Mouse (Mus musculus) lung, embryonic 16.5 days (tissue): ENCODE results near the gene Ppip5k1. TPM values are rescaled to one million over a fixed set of nuclear protein-coding genes. Genes with fewer than 3 reads are reported as not detected.

Experiments
- ATAC-seq: fragments of 200-750 bp; cut with Nextera tagmentation; 2 replicates; pipeline ENCODE4 v1.8.0; 2017; ENCODE audit warnings: low read depth, mild to moderate bottlenecking, moderate library complexity
- H3K27ac ChIP-seq: fragments of 300-500 bp; sonication (generic); 2 replicates; pipeline ENCODE4 v1.5.1; 2014; ENCODE audit warnings: mild to moderate bottlenecking, control low read depth, low read length
- H3K27me3 ChIP-seq: fragments of 300-500 bp; sonication (generic); 2 replicates; pipeline ENCODE4 v1.6.1; 2014; ENCODE audit warnings: low read depth, low read length, mixed read lengths; ENCODE audit not compliant: control insufficient read depth, insufficient read depth
- H3K36me3 ChIP-seq: fragments of 300-500 bp; sonication (generic); 2 replicates; pipeline ENCODE4 v1.6.1; 2014; ENCODE audit warnings: low read length; ENCODE audit not compliant: control insufficient read depth, insufficient read depth
- H3K4me1 ChIP-seq: fragments of 300-500 bp; sonication (generic); replicated peaks from 2 replicates; pipeline ENCODE4 v1.6.1; 2014; ENCODE audit warnings: low read length, mixed read lengths; ENCODE audit not compliant: control insufficient read depth, insufficient read depth
- H3K4me2 ChIP-seq: fragments of 300-500 bp; sonication (generic); 2 replicates; pipeline ENCODE4 v1.6.1; 2014; ENCODE audit warnings: low read depth, low read length, control low read depth
- H3K4me3 ChIP-seq: fragments of 300-500 bp; sonication (generic); 2 replicates; pipeline ENCODE4 v1.5.1; 2014; ENCODE audit warnings: mild to moderate bottlenecking, low read length, control low read depth
- H3K9ac ChIP-seq: fragments of 300-500 bp; sonication (generic); 2 replicates; pipeline ENCODE4 v1.6.1; 2014; ENCODE audit warnings: low read length, control low read depth
- H3K9me3 ChIP-seq: fragments of 300-500 bp; sonication (generic); 2 replicates; pipeline ENCODE4 v1.6.1; 2016; ENCODE audit warnings: low read length; ENCODE audit not compliant: control insufficient read depth
- WGBS: fragments of 180-500 bp; shearing (Covaris S2); extraction: QIAGEN DNeasy Blood & Tissue Kit; methylation state at CpG from one replicate; pipeline ENCODE4 v1.1.7; 2014; 5-methylcytosine and 5-hydroxymethylcytosine counted together
- polyA plus RNA-seq: library from polyadenylated mRNA; unstranded; fragments of >200 nt; fragmentation: Nextera tagmentation; extraction: Ambion mirVana; gene quantifications from 2 replicates; pipeline ENCODE4 v1.2.1, GENCODE M21; 2015

Ppip5k1 gene
- polyA plus RNA-seq, 1 experiment from 2014 or later = 12.7 TPM

DNA sequence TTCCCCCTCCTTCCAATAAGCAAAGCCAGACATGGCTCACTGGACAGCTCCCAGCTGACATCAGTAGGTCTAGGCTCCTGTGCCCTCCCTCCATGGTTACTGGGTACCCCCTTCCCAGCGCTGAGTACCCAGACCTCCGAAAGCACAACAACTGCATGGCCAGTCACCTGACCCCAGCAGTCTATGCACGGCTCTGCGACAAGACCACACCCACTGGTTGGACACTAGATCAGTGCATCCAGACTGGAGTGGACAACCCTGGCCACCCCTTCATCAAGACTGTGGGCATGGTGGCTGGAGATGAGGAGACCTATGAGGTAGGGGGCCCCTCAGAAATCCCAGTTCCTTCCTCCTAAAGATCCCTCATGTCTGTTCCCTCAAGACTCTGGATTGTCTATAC lies 4.3 kb upstream of the Ppip5k1 start:
- Histone ChIP-seq H3K4me1 (peaks cover 5% of the 10 kb centered on the region), H3K36me3 (no peaks in the 10 kb centered on the region), H3K27ac (no peak overlapping the region), H3K4me3 (no peak overlapping the region), H3K4me2 (no peak overlapping the region), H3K9ac (no peak overlapping the region), H3K27me3 (peaks cover 22% of the 10 kb centered on the region), H3K9me3 (no peaks in the 10 kb centered on the region)
- 50% methylated on average over 4 of the region's 4 CpGs for WGBS
- no peak for ATAC-seq

GRCm38 (mm10) chr2:121358381-121358780 lies 3.2 kb upstream of the Ppip5k1 start:
- H3K4me2 ChIP-seq = peak overlapping the region; percentile 47
- peaks cover 22% of the 10 kb centered on the region for H3K27me3 ChIP-seq
- peak overlapping the region; percentile 11; the same call in 1 of the 2 replicates for H3K4me3 ChIP-seq
- peaks cover 8% of the 10 kb centered on the region for H3K4me1 ChIP-seq
- no peak for ATAC-seq
- no peaks in the 10 kb centered on the region for H3K9me3 ChIP-seq
- no peaks in the 10 kb centered on the region for H3K36me3 ChIP-seq
- WGBS = 0% methylated on average over 16 of the region's 16 CpGs
- no peak overlapping the region for H3K27ac ChIP-seq
- no peak overlapping the region for H3K9ac ChIP-seq

- H3K4me3 ChIP-seq = no peak overlapping the region
- no peaks in the 10 kb centered on the region for H3K9me3 ChIP-seq
- peaks cover 22% of the 10 kb centered on the region for H3K27me3 ChIP-seq
- ATAC-seq = no peak
- H3K4me1 ChIP-seq = peaks cover 8% of the 10 kb centered on the region
- H3K27ac ChIP-seq = no peak overlapping the region
- no peak overlapping the region for H3K9ac ChIP-seq
- peak overlapping the region; percentile 47 for H3K4me2 ChIP-seq
- no peaks in the 10 kb centered on the region for H3K36me3 ChIP-seq
- 1% methylated on average over 4 of the region's 4 CpGs for WGBS
Observed at GRCm38 (mm10) chr2:121357961-121358360, 2.8 kb upstream of the Ppip5k1 start.

DNA sequence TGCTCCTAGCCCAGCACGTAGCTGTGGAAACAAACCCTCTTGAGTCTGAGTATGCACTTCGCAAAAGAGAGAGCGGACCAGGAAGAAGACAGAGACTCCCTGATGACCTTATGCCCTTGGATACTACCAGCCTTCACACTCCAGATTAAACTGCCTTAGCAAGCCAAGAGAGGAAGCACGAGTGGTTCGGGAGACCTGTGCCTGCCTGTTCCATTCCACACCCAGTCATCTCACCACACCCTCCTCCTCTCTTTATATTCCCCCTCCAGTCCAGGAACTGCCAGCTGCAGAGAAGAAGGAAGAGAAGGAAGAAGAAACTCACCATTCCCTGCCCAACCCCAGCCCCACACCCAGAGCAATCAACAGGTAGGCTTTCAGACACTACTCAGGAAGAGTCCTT lies 2.3 kb upstream of the Ppip5k1 start, which contains the start of gene Ckmt1:
TSS of gene Ckmt1 (plus strand) at position 221 of the 400 bp plus-strand sequence.
- Histone ChIP-seq H3K27ac (no peak within 1 kb of the TSS), H3K27me3 (peaks cover 22% of the 10 kb centered on the region), H3K36me3 (no peaks in the 10 kb centered on the region), H3K4me1 (peaks cover 8% of the 10 kb centered on the region), H3K4me3 (peak within 1 kb of the TSS; percentile 11; the same call in 1 of the 2 replicates), H3K9me3 (no peaks in the 10 kb centered on the region), H3K9ac (no peak within 1 kb of the TSS), H3K4me2 (peak within 1 kb of the TSS; percentile 47)
- 60% methylated on average over 5 of the region's 5 CpGs for WGBS
- ATAC-seq = no peak

- H3K9ac ChIP-seq = peak overlapping the region; percentile 82
- H3K27ac ChIP-seq = no peak overlapping the region
- peaks cover 20% of the 10 kb centered on the region for H3K27me3 ChIP-seq
- H3K4me2 ChIP-seq = peak overlapping the region; percentile 96
- under 1% methylated on average over 6 of the region's 6 CpGs for WGBS
- peak overlapping the region; percentile 81 for H3K4me3 ChIP-seq
- H3K9me3 ChIP-seq = no peaks in the 10 kb centered on the region
- ATAC-seq = no peak
- peaks cover 8% of the 10 kb centered on the region for H3K4me1 ChIP-seq
- no peaks in the 10 kb centered on the region for H3K36me3 ChIP-seq
Observed at GRCm38 (mm10) chr2:121354378-121354777, 818 bp downstream of the Ppip5k1 start.

GRCm38 (mm10) chr2:121353156-121353555 lies 2.0 kb downstream of the Ppip5k1 start:
- no peak for ATAC-seq
- H3K4me2 ChIP-seq = no peak overlapping the region
- WGBS = 55% methylated on average over 8 of the region's 8 CpGs
- no peaks in the 10 kb centered on the region for H3K9me3 ChIP-seq
- no peak overlapping the region for H3K9ac ChIP-seq
- H3K4me3 ChIP-seq = no peak overlapping the region
- H3K36me3 ChIP-seq = no peaks in the 10 kb centered on the region
- peaks cover 6% of the 10 kb centered on the region; the same call in 1 of the 2 replicates for H3K4me1 ChIP-seq
- H3K27me3 ChIP-seq = peaks cover 9% of the 10 kb centered on the region
- no peak overlapping the region for H3K27ac ChIP-seq

GRCm38 (mm10) chr2:121339057-121339456 lies 16.1 kb downstream of the Ppip5k1 start:
- ATAC-seq = no peak
- H3K9me3 ChIP-seq = no peaks in the 10 kb centered on the region
- H3K4me1 ChIP-seq = no peaks in the 10 kb centered on the region
- no peak overlapping the region for H3K9ac ChIP-seq
- no peak overlapping the region for H3K27ac ChIP-seq
- H3K4me2 ChIP-seq = no peak overlapping the region
- H3K36me3 ChIP-seq = no peaks in the 10 kb centered on the region
- no peaks in the 10 kb centered on the region for H3K27me3 ChIP-seq
- H3K4me3 ChIP-seq = no peak overlapping the region

DNA sequence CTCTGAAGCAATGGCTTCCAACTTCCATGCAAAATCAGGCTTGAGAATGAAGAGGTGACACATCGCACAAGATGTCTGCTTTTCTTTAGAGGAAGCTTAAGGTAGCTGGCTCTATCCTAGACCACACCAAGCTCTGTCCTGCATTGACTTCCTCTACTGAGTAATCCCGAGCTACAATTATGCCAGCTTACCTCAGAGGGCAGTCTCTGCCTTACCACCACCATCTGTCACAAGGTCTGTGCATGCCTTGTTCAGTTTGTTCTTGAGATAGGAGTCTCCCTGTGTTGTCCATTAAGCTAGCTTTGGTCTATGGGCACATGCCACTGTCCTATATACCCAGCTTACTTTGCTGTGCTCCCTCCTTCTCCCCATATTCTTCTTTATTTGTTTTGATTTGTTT lies 25.7 kb downstream of the Ppip5k1 start:
- Histone ChIP-seq H3K4me3 (no peak overlapping the region), H3K27ac (no peak overlapping the region), H3K4me1 (no peaks in the 10 kb centered on the region), H3K9me3 (no peaks in the 10 kb centered on the region), H3K4me2 (no peak overlapping the region), H3K9ac (no peak overlapping the region), H3K27me3 (no peaks in the 10 kb centered on the region), H3K36me3 (no peaks in the 10 kb centered on the region)
- WGBS = 86% methylated on average over 2 of the region's 2 CpGs
- ATAC-seq = no peak

- no peaks in the 10 kb centered on the region for H3K9me3 ChIP-seq
- H3K9ac ChIP-seq = no peak overlapping the region
- H3K4me1 ChIP-seq = no peaks in the 10 kb centered on the region
- no peaks in the 10 kb centered on the region for H3K27me3 ChIP-seq
- H3K4me3 ChIP-seq = no peak overlapping the region
- H3K4me2 ChIP-seq = no peak overlapping the region
- no peak overlapping the region for H3K27ac ChIP-seq
- ATAC-seq = no peak
- no peaks in the 10 kb centered on the region for H3K36me3 ChIP-seq
- WGBS = 74% methylated on average over 10 of the region's 10 CpGs
Observed at GRCm38 (mm10) chr2:121323693-121324470, 31.3 kb downstream of the Ppip5k1 start.
